Mouse (Mus musculus): Measurements from ENCODE around the gene Auts2. TPM values are rescaled to one million over a fixed set of nuclear protein-coding genes. Genes with fewer than 3 reads are reported as not detected.
A peak's percentile ranks its signal among the peaks of the same experiment; 100 is the strongest.

Auts2 gene
- polyA plus RNA-seq, 1 experiment from 2014 or later: 70.3 TPM

DNA sequence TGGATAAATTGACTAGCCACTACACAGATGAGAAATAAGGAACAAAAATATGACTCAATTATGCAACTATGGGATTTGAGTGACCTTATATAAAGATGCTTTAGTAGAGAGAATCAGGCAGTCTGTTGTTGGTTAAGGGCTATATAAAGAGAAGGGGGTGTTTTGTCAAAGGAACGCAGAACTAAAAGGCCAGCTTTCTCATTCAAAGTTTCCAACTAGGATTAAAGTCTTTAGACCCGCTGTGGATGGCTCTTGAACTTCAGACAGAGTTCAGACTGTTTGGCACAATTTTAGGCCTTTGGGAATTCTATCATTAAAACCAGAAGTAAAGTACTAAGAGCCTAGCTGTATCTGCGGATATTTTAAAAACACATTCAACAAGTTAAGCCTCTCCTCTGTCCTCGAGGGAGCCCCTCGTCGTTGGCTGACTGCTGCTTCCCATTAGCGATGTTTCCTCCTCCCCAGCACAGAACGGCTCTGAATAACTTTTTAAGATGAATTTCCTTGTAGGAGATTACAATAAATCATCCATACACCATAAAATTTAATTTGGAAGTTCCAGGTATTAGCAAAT is 459.3 kb downstream of the Auts2 start:
- H3K27ac ChIP-seq (ENCODE audit: low read depth, low read length): no peak overlapping the region
- ATAC-seq (ENCODE audit: low FRiP score) (no peak), DNase-seq (ENCODE audit: low spot score) (no peak)
- 56% methylated on average over 8 of the region's 8 CpGs for WGBS
- H3K9me3 ChIP-seq (ENCODE audit: control insufficient read depth, low read length): no peaks in the 10 kb centered on the region
- no peak overlapping the region for H3K4me3 ChIP-seq (ENCODE audit: low read depth, low read length)
- no peak overlapping the region for H3K9ac ChIP-seq (ENCODE audit: low read depth, low read length)
- H3K4me1 ChIP-seq (replicated peaks; ENCODE audit: control insufficient read depth, insufficient read depth, low read length): no peaks in the 10 kb centered on the region
- no peaks in the 10 kb centered on the region for H3K27me3 ChIP-seq (ENCODE audit: control insufficient read depth, insufficient read depth, low read length)
- H3K36me3 ChIP-seq (ENCODE audit: control insufficient read depth, insufficient read depth, low read length): no peaks in the 10 kb centered on the region
- no peak overlapping the region for H3K4me2 ChIP-seq (replicated peaks; ENCODE audit: low read depth, low read length)

DNA sequence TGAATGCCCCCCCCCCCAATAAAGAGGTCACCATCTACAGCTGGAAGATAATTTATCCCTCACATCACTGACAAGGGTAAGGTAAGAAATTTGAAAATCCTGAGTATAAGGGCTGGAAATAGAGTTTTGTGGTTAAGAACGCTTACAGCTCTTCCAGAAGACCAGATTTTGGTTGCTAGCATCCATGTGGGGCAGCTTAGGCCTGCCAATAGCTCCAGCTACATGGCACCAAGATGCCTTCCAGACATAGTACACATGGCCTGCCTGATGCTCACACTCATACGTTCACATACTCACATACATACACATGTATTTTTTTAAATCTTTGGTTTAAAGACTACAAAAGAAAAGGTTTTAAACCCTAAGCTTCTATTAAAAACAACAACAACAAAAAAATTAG is 467.2 kb downstream of the Auts2 start:
- ATAC-seq (ENCODE audit: low FRiP score) (no peak), DNase-seq (ENCODE audit: low spot score) (no peak)
- H3K27ac ChIP-seq (ENCODE audit: low read depth, low read length): no peak overlapping the region
- no peaks in the 10 kb centered on the region for H3K36me3 ChIP-seq (ENCODE audit: control insufficient read depth, insufficient read depth, low read length)
- 94% methylated on average over 2 of the region's 2 CpGs for WGBS
- H3K4me1 ChIP-seq (replicated peaks; ENCODE audit: control insufficient read depth, insufficient read depth, low read length): no peaks in the 10 kb centered on the region; the same call in none of the 2 replicates
- no peak overlapping the region for H3K9ac ChIP-seq (ENCODE audit: low read depth, low read length)
- H3K4me2 ChIP-seq (replicated peaks; ENCODE audit: low read depth, low read length): no peak overlapping the region
- no peaks in the 10 kb centered on the region for H3K27me3 ChIP-seq (ENCODE audit: control insufficient read depth, insufficient read depth, low read length)
- no peak overlapping the region for H3K4me3 ChIP-seq (ENCODE audit: low read depth, low read length)
- no peaks in the 10 kb centered on the region for H3K9me3 ChIP-seq (ENCODE audit: control insufficient read depth, low read length)

DNA sequence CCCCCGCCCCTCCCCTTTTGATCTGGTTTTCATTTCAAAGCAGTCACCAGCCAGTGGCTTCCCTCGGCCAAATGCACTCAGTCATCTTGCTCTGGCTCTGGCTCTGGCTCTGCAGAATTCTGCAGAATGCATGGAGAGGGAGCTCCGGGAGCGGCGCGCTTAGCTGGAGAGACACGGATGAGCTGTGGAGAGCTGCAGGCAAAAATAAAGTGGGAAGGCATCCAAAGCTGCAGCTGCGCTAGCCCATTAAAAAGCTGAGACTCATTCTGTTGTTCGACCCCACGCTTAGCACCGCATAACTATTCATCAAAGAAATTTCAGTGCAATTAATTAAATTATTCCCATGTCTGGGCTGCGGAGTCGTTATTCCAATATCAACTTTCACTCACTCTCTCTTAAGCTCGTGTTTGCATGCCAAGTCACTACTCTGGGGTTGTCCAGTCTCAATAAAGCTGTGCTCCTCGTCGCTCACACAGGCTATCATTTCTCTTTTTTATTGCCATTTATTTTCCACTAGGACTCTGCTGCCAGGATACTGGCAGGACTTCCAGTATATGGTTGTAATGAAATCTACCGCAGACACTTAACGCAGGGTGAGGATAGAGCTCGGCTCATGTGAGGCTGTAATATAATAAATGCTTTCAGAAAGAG is 468.3 kb downstream of the Auts2 start:
- Histone ChIP-seq H3K4me1 (replicated peaks; ENCODE audit: control insufficient read depth, insufficient read depth, low read length) (no peaks in the 10 kb centered on the region; the same call in none of the 2 replicates), H3K27me3 (ENCODE audit: control insufficient read depth, insufficient read depth, low read length) (no peaks in the 10 kb centered on the region), H3K9ac (ENCODE audit: low read depth, low read length) (no peak overlapping the region), H3K9me3 (ENCODE audit: control insufficient read depth, low read length) (no peaks in the 10 kb centered on the region), H3K36me3 (ENCODE audit: control insufficient read depth, insufficient read depth, low read length) (no peaks in the 10 kb centered on the region), H3K27ac (ENCODE audit: low read depth, low read length) (peak overlapping the region; percentile 83), H3K4me3 (ENCODE audit: low read depth, low read length) (no peak overlapping the region), H3K4me2 (replicated peaks; ENCODE audit: low read depth, low read length) (peak overlapping the region; percentile 23)
- WGBS: 29% methylated on average over 19 of the region's 19 CpGs
- no peak for DNase-seq (ENCODE audit: low spot score)
- peak; percentile 88 for ATAC-seq (ENCODE audit: low FRiP score)

DNA sequence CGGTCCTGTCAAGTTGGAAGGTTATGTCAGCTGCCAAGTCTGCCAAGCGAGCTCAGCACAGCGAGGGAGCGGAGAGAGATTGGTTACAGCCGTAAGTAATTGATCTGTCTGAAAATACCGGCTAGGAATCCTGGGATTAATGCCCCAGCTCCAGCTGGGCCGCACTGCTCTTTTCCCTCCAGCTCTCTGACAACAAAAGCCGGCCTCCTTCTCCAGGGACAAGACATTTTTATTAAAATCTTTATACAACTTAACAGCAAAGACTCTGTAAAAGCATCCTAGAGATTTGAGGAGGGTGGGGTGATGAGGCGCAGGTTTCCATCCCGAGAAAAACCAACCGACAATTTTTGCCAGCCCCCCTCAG is 468.8 kb downstream of the Auts2 start:
- no peaks in the 10 kb centered on the region; the same call in none of the 2 replicates for H3K4me1 ChIP-seq (replicated peaks; ENCODE audit: control insufficient read depth, insufficient read depth, low read length)
- DNase-seq (ENCODE audit: low spot score) (peak; percentile 64), ATAC-seq (ENCODE audit: low FRiP score) (peak; percentile 92)
- peak overlapping the region; percentile 83 for H3K27ac ChIP-seq (ENCODE audit: low read depth, low read length)
- H3K4me2 ChIP-seq (replicated peaks; ENCODE audit: low read depth, low read length): peak overlapping the region; percentile 23; the same call in 1 of the 2 replicates
- no peaks in the 10 kb centered on the region for H3K9me3 ChIP-seq (ENCODE audit: control insufficient read depth, low read length)
- H3K9ac ChIP-seq (ENCODE audit: low read depth, low read length): no peak overlapping the region
- 7% methylated on average over 11 of the region's 11 CpGs for WGBS
- H3K36me3 ChIP-seq (ENCODE audit: control insufficient read depth, insufficient read depth, low read length): no peaks in the 10 kb centered on the region
- H3K27me3 ChIP-seq (ENCODE audit: control insufficient read depth, insufficient read depth, low read length): no peaks in the 10 kb centered on the region
- H3K4me3 ChIP-seq (ENCODE audit: low read depth, low read length): no peak overlapping the region

DNA sequence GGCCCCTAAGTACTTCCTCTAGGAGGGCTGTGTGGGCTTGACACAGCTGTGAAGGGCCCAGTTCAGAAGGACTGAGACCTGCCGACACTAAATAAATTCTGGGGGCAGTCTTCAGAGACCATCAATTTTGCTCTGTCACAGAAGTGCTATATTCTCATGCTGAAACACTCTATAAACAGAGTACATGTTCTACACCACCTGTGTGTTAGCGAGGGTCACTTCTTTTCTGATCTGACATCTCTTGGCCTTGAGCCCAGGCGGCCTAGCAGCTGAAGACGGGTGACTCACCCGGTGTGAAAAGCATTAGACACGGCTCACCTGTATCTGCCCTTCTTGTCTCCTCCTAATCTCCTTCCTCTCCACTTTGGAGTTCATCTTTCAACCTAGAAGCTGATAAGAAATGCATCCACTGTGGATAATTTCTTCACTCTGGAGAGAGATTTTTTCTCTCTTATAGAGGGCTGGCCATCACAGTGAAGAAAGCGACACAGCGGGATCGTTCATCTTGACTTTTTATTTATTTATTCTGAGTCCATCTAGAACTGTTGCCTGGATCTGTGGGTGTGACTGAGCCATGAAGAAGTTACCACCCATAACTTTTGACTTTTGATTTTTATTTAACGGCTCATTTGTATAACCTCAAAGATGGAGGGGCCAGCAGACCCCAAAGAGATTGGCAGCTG is 469.3 kb downstream of the Auts2 start:
- Histone ChIP-seq H3K27ac (ENCODE audit: low read depth, low read length) (peak overlapping the region; percentile 83), H3K4me3 (ENCODE audit: low read depth, low read length) (no peak overlapping the region), H3K9me3 (ENCODE audit: control insufficient read depth, low read length) (no peaks in the 10 kb centered on the region), H3K4me1 (replicated peaks; ENCODE audit: control insufficient read depth, insufficient read depth, low read length) (no peaks in the 10 kb centered on the region; the same call in none of the 2 replicates), H3K4me2 (replicated peaks; ENCODE audit: low read depth, low read length) (no peak overlapping the region), H3K36me3 (ENCODE audit: control insufficient read depth, insufficient read depth, low read length) (no peaks in the 10 kb centered on the region), H3K27me3 (ENCODE audit: control insufficient read depth, insufficient read depth, low read length) (no peaks in the 10 kb centered on the region), H3K9ac (ENCODE audit: low read depth, low read length) (no peak overlapping the region)
- WGBS: 52% methylated on average over 10 of the region's 10 CpGs
- DNase-seq (ENCODE audit: low spot score) (no peak), ATAC-seq (ENCODE audit: low FRiP score) (peak; percentile 38; the same call in 1 of the 2 replicates)

DNA sequence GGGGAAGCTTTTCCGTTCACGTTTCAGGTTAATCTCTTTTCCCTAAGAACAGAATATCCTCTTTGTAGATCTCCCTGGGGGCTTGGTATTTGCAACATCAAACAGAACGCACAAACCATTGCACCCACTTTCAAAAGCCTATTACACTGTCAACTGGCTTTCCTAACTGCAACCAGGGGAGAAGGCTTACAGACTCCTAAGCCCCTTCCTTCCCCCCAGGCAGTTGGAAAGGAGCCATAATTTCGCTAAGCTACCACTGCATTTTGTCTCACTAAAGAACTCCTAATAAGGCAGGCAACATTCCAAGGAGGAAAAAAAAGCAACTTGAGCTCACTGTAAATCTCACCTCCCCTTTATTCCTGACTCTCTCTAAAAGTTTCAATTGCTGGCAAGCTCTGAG is 470.8 kb downstream of the Auts2 start:
- Histone ChIP-seq H3K4me3 (ENCODE audit: low read depth, low read length) (no peak overlapping the region), H3K4me2 (replicated peaks; ENCODE audit: low read depth, low read length) (no peak overlapping the region), H3K9ac (ENCODE audit: low read depth, low read length) (no peak overlapping the region), H3K36me3 (ENCODE audit: control insufficient read depth, insufficient read depth, low read length) (no peaks in the 10 kb centered on the region), H3K27ac (ENCODE audit: low read depth, low read length) (no peak overlapping the region), H3K4me1 (replicated peaks; ENCODE audit: control insufficient read depth, insufficient read depth, low read length) (no peaks in the 10 kb centered on the region; the same call in none of the 2 replicates), H3K9me3 (ENCODE audit: control insufficient read depth, low read length) (no peaks in the 10 kb centered on the region), H3K27me3 (ENCODE audit: control insufficient read depth, insufficient read depth, low read length) (no peaks in the 10 kb centered on the region)
- ATAC-seq (ENCODE audit: low FRiP score): no peak
- no peak for DNase-seq (ENCODE audit: low spot score)
- WGBS: 46% methylated on average over 4 of the region's 4 CpGs

DNA sequence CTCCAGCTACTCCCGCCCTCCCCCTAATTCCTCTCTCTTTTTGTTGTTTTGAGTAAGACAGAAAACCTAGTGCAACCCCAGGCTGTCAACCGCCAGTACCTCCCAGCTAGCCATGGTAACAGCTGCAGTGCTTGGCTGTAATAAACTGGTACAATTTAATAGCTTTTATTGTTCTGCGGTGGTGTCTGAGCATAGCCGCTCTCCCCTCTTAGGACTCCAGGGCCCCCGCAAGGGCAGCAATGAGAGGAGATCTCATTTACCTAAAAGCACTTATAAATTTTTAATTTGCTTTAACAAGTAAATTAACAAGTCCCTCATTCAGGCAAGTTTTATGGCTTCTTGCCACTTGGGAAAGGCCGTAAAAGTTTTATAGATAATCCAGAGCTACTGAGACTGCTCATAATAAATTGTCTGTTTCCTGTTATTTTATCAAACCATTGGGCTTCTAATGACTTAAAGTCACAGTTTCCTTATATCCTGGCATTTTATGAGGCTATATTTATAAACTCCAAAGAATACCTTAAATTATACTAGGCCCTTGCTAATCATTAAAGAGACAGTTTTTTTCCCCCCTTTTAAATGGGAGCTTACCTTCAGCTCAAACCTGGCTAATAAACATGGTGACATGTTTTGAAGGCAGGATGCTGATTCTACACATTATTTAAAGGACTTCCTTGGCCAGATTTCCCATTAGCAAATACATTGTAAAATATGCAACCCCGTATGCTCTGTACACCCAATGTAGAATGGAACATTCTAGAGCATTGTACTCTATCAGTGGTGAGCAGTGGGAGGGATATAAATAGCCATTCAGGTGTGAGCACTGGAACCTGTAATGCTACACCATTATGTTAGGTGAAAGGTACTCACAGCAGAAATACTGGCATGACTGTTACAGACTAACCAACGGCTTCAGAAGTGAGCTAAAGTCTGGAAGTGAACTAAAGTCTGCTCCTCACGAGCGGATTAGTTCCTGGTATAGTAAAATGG is 475.1 kb downstream of the Auts2 start:
- no peaks in the 10 kb centered on the region; the same call in 1 of the 2 replicates for H3K4me1 ChIP-seq (replicated peaks; ENCODE audit: control insufficient read depth, insufficient read depth, low read length)
- DNase-seq (ENCODE audit: low spot score): no peak
- H3K9ac ChIP-seq (ENCODE audit: low read depth, low read length): no peak overlapping the region
- H3K27me3 ChIP-seq (ENCODE audit: control insufficient read depth, insufficient read depth, low read length): no peaks in the 10 kb centered on the region
- H3K9me3 ChIP-seq (ENCODE audit: control insufficient read depth, low read length): no peaks in the 10 kb centered on the region
- no peak overlapping the region for H3K4me2 ChIP-seq (replicated peaks; ENCODE audit: low read depth, low read length)
- H3K4me3 ChIP-seq (ENCODE audit: low read depth, low read length): no peak overlapping the region
- WGBS: 75% methylated on average over 10 of the region's 10 CpGs
- no peaks in the 10 kb centered on the region for H3K36me3 ChIP-seq (ENCODE audit: control insufficient read depth, insufficient read depth, low read length)
- H3K27ac ChIP-seq (ENCODE audit: low read depth, low read length): no peak overlapping the region
- no peak for ATAC-seq (ENCODE audit: low FRiP score)

DNA sequence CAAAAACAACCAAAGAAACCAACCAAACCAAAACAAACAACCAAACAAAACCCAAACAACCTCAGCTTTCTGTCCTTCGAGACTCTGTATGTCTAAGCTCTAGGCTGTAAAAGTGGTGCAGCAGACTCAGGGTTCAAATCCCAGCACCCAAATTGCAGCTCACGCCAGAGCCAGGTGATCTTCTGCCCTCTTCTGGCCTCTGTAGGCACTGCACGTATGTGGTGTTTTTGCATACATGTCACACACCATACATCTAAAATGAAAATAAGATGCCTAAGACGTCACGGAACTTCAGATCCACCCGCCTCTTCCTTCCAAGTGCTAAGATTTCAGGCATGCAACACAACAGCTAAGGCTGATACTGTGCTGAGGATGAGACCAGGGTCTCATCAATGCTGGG is 483.0 kb downstream of the Auts2 start:
- WGBS: 92% methylated on average over 6 of the region's 6 CpGs
- no peak overlapping the region for H3K27ac ChIP-seq (ENCODE audit: low read depth, low read length)
- no peak for ATAC-seq (ENCODE audit: low FRiP score)
- H3K9ac ChIP-seq (ENCODE audit: low read depth, low read length): no peak overlapping the region
- no peaks in the 10 kb centered on the region for H3K36me3 ChIP-seq (ENCODE audit: control insufficient read depth, insufficient read depth, low read length)
- DNase-seq (ENCODE audit: low spot score): no peak
- H3K4me3 ChIP-seq (ENCODE audit: low read depth, low read length): no peak overlapping the region
- H3K4me2 ChIP-seq (replicated peaks; ENCODE audit: low read depth, low read length): no peak overlapping the region
- no peaks in the 10 kb centered on the region for H3K4me1 ChIP-seq (replicated peaks; ENCODE audit: control insufficient read depth, insufficient read depth, low read length)
- no peaks in the 10 kb centered on the region for H3K9me3 ChIP-seq (ENCODE audit: control insufficient read depth, low read length)
- no peaks in the 10 kb centered on the region for H3K27me3 ChIP-seq (ENCODE audit: control insufficient read depth, insufficient read depth, low read length)

Data from hindbrain, embryonic 11.5 days (tissue).